Mouse (Mus musculus): ENCODE results near the gene Mcl1. TPM values are rescaled to one million over a fixed set of nuclear protein-coding genes. Genes with fewer than 3 reads are reported as not detected.
"Not testable (repeated sequence)": the region's sequence is repeated elsewhere in the genome, so short reads cannot be mapped to it uniquely, and the experiment has no call there.

Gene Mcl1
- polyA plus RNA-seq, 2 experiments from 2014 or later: 62.9 to 76.7 TPM

DNA sequence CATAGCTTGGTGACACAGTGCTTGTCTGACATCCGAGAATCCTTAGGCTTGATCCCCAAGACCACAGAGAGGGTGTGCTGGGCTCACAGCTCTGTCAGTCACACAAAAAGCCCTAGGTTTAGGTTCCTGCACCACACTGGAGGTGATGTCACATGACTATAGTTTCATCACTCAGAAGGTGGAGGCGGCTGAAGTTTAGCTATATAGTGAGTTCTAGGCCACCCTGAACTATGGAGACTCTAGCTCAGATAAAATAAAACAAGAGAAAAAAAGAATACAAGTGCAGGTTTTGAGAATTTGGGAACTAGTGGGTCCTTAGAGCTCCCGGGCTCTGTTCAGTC, 7.6 kb upstream of the Mcl1 start:
- ATAC-seq: no peak

DNA sequence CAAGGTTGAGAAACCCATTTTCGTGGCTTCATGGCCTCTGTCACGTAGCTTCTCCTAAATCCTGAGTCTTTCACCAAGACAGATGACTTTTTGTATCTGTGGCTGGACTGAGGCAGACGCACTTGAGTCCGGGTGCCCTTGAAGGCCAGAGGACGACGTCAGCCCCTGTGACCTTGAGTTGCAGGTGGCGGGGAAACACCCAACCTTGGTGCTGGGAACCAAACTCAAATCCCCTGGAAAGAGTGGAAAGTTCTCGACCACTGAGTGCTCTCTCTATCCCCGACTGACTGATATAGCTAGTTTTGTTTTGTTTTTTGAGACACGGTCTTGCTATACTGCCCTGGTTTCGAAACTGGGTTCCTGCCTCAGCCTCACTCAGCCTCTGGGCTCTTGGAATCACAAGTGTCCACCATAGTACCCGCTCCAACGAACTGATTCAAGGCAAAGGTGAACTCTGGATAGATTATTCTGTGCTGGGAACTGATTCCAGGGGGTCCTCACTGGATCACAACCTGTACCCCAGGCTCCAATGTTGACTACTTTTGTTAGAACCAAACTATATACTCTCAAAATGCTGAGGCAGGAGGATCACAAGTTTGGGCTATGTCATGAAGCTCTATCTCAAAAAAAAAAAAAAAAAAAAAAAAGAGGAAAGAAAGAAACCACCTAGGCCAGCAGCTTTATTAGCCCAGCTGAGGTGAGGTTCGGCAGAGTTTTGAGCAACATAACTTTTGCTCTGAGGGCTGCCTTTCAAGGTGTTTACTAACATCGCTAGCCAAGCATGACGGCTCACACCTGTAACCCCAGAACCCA, 7.0 kb upstream of the Mcl1 start:
- ATAC-seq: peak; percentile 7

DNA sequence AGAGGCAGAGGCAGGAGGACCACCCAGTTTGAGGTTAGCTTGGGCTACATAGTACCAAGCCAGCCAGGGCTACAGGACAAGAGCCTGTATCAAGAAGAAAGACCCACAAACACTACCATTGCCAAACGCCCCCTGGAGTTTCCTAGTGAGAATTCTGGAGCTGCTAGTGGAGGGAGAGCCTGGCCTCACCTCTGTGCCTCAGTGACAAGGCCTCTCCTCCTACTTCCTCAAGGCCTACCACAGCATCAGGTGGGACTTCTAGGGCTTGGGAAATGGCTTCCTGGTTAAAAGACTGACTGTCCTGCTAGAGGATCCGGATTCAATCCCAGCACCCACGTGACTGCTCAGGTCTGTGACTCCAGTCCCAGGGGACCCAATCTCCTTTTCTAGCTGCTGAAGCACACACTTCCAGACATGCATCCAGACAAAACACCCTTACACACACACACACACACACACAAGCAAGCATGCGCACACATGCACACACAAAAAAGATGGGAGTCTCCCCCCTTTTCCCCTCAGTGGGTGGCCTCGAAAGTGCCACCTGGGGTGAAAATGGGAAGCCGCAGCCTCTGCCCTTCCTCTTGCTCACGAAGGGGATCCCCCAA, 6.3 kb upstream of the Mcl1 start:
- peak; percentile 30 for ATAC-seq

DNA sequence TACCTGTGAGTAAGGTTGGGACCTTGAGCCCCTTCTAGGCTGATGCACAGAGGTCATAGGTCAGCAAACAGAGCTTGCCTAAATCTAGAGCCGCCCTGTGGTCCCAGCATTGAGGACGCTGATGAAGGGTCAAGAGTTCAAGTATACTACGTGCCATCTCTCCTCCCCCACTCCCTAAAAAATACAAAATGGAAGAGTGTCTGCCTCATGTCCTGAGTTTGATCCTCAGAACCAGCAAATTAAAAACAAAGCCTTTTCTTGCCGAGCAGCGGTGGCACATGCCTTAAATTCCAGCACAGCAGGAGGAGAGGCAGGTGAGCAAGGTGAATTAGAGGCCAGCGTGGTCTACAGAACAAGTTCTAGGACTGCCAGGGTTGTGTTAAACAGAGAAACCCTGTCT, 5.7 kb upstream of the Mcl1 start:
- ATAC-seq: no peak

DNA sequence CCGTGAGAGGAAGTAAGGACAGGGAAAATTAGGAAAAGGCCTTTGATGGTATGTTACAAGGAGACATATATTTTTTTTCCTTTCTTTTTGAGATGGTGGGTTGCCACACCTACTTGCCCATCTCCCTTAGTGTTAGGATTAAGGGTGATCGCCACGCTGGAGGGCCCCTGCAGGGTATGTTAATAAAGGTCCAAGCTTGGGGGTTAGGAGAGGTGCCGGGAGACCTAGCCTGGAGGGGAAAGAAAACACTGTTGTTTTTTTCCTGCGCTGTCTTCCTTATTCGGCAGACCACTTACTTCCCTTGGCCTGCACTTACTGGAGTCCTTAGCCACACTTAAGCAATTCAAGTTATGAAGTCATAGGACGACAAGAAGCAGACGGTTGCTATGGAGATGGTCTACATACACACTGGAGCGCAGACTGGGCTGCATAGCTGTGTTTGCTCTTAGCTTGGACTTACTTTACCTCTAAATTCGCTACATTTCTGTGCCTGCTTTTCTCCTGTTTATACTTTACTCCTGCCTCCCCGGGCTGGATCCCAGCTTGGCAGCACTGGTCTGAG, 5.0 kb upstream of the Mcl1 start:
- ATAC-seq: no peak

DNA sequence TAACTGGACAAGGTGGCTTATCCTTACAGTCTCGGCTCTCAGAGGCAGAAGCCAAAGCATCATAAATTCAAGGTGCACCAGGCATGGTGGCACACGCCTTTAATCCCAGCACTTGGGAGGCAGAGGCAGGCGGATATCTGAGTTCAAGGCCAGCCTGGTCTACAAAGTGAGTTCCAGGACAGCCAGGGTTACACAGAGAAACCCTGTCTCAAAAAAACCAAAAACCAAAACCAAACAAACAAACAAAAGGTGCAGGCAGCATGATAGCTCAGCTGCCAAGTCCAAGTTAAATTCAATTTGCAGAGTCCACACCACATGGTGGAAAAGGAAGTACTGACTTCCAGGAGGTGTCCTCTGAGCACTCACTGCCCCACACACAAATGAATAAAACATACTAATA, 4.2 kb upstream of the Mcl1 start:
- ATAC-seq: not testable (repeated sequence)

DNA sequence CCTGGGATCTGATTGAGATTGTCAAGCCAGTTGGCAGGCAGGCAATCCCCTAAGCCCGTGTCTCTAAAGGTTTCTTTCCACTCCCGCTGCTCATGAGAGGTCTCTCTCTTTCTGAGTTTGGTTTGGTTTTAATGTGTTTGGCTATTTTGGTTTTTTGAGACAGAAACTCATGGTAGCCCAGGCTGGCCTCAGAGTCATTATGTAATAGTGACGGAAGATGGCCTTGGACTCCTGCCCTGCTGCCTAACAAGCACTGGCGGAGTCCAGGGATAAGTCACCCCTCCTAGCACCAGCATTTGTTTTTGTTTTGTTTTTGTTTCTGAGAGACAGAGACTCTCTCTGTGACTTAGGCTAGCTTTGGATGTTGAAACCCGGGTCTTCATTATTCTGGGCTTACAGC, 3.2 kb upstream of the Mcl1 start:
- ATAC-seq: no peak

DNA sequence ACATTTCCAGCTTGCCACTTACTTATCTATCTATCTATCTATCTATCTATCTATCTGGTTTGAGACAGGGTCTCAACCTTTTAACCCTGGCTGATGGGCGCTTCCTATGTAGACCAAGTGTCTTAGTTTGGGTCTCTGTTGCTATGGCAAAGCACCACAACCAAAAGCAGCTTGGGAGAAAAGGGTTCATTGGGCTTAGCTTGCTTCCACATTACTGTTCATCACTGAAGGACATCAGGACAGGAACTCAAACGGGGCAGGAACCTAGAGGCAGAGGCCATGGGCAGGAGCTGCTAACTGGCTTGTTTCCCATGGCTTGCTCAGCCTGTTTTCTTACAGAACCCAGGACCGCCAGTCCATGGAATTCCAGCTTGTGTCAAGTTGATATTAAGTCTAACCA, 1.5 kb upstream of the Mcl1 start:
- ATAC-seq: no peak

DNA sequence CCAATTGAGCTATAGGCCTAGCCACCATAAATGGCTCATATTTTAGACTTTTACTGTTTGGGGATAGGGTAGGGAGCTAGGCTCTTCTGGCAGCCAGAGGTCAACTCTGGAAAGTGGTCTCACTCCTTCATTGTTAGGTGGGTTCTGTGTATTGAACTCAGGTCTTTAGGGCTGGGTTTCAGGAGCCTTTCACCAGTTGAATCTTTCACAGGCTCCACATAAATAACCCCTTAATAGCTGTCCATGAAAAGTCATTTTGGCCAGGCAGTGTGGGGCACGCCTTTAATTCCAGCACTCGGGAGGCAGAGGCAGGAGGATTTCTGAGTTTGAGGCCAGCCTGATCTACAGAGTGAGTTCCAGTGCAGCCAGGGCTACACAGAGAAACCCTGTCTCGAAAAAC, 877 bp upstream of the Mcl1 start:
- ATAC-seq: no peak

DNA sequence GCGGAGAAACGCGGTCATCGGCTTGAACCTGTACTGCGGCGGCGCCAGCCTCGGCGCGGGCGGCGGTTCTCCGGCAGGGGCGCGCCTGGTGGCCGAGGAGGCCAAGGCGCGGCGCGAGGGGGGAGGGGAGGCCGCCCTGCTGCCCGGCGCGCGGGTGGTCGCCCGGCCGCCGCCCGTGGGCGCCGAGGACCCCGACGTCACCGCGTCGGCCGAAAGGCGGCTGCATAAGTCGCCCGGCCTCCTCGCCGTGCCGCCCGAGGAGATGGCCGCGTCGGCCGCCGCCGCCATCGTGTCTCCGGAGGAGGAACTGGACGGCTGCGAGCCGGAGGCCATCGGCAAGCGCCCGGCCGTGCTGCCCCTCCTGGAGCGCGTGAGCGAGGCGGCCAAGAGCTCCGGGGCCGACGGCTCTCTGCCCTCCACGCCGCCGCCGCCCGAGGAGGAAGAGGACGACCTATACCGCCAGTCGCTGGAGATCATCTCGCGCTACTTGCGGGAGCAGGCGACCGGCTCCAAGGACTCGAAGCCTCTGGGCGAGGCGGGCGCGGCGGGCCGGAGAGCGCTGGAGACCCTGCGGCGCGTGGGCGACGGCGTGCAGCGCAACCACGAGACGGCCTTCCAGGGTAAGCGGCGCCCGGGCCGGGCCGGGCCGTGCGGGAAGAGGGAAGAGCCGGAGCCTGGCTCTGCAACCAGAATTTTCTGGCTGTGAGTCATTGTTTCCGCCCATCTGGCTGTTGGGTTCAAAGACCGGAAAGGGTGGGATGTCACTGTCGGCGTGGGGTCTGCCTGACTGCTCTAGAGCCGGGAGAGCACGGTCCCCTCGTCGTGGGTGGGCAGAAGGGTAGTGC, 502 bp downstream of the Mcl1 start:
- peak; percentile 49 for ATAC-seq

DNA sequence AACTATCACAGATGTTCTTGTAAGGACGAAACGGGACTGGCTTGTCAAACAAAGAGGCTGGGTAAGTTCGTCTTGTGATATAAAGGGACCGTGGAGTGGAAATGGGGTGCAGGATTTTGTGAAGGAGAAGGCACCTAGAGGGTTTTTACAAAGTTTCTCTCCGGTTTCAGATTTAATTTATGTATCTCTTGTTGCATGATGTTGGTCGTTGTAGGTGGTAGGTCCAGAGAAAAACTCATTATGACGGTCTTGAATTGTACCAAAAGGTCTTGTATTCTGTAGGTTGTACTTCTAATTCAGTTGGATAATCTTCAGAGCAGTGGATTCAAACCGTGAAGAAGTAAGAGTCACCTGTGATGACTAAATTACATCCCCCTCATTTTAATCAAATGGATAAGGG, 1.4 kb downstream of the Mcl1 start:
- ATAC-seq: no peak

DNA sequence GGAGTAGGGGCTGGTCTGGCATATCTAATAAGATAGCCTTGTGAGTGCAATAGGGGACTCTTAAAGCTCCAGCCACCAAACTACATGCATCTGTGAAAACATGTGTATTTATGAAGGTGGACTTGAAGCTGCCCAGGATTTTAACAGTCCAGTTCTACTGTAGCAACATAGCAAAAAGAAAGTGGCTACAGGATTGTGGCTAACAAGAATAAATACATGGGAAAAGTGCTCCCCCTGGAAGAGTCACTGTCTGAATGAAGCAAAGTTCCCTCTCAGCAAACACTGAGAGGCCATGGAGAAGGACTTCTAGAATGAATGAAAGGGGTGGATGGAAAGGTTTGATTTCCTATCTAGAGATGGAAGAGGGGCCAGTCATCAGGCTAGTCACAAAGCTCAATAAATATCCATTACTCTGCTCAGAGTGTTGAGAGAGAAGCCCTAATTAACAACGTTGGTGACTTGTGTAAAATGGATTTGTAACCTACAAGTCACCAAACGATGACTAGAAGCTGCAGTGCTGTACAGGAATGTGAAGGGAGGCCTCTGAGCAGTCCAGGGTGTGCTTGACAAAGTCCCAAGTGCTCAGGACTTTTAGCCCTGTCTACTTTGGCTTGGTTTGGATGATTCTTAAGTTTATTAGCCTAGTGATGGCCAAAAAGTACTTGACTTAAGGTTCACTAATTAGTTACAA, 2.3 kb downstream of the Mcl1 start:
- ATAC-seq: no peak

DNA sequence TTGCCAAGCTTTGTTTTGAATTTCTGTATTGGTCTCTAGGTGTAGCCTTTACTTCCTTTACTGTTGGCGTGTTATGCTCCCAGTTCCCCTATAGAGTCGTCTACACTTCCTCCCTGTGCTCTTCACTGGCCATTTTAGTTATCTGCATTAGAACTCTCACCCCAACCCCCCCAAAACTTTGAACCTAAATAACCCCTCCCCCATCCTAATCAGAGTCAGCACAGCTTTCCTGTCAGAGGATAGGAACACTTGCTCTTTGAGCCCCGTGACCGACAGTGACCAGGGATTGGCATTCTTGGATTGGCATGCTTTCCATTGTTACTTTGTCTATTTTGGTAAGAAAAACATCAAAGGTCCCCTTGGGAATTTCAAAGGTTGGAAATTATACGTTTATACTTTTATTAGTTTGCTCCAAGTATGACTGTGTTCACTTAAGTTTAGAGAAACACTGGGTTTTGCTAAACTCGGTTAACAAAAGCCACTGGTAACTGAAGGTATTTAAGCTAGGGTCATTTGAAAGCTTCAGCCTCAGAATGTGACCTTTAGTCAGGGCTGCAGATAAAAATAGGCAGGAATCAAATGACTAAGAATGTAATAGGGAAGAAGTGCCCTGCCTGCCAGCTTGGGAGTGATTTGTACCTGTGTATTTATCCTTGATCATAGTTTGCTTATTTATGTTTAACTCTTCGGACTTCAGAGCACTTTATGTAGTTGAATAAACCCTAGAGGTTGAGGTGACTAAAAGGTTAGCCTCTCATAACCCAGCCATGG, 3.5 kb downstream of the Mcl1 start:
- ATAC-seq: no peak

DNA sequence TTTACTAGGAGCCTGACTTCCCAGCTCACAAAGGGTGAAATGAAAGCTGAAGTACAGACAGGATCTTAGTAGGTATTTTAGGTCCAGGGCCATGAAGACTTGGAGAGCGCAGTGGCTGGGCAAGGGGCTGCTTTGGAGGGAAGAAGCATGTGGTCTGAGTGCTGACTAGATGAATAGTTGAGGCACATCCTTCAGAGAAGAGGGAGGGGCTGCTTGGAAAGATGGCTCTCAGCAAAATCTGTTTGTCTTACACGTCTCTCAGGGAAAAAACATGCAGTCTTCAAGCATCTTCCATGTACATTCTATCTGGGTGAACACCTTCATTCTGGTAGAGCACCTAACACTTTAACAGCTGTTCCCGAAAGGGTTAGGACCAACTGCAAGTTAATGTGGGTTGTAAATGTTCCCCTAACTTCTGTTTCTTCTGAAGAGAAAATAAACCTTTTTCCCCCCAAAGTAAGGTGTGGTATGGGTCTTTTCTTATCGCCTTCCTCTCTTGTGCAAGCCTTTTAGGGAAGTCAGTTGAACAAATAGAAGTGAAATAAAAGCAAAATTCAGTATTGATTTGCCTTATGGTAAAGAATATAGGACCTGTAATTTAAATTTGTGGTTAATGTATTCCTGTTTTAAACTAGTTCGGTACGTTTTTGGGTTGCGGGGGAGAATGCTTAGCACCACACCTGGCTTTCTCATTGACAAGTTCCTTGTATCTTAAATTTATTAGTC, 4.3 kb downstream of the Mcl1 start:
- ATAC-seq: no peak

DNA sequence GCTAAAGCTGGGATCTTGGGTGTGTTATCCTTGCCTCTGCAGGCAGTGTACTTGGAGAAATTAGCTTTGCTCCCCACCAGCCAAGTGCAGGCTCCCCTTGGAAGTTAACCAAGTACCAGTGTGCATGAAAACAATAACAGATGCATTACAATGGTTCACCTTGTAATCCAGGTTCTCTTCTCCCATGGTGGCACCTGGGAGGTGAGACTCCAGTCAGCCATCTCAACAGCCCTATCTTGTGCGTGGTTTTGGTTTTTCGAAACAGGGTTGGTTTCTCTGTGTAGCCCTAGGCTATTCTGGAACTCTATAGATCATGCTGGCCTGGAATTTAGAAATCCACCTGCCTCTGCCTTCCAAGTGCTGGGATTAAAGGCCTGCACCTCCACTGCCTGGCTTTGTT, 4.9 kb downstream of the Mcl1 start:
- ATAC-seq: no peak

DNA sequence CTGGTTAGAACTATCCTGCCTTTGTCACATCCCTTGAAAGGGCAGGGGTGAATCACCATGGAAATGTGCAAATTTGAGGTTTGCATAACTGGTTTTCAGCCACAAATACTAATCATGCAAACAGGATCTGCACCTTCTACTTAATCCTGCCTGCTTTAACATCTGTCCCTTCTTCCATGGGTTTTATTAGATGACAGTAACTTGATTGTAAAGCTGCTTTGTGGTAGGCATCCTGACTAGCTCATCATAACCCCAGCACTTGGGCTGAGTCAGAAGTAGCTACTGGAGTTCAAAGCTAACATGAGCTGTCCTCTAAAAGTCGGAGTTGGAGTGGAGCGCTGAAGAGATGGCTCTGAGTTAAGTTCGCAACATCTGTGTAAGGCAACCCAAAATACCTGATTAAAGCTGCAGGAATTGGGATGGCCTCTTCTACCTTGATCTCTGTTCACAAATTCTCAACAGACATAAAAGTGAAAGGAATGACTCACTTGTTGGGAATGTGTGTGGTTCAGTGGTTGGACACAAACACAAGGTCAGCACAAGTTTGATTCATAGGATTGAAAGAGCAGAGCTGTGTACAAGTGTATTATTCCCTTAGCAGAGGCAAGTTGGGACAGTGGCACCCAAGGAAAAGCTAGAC, 5.5 kb downstream of the Mcl1 start:
- no peak for ATAC-seq

DNA sequence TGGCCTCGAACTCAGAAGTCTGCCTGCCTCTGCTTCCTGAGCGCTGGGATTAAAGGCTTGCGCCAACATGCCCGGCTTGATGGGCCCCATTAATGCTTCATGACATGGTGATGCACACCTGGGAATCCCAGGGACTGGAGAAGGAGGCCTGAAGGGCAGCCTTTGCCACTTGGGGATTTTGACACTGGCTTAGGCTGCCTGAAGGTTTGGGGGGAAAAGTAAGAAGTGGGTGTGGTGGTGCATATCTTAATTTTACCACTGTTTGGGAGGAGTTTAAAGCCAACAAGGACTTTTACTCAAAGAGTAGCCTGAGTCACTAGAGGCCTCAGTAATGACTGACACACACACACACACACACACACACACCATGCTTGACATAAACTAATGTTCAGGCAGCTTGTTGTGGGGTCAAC, 6.4 kb downstream of the Mcl1 start:
- ATAC-seq: no peak

DNA sequence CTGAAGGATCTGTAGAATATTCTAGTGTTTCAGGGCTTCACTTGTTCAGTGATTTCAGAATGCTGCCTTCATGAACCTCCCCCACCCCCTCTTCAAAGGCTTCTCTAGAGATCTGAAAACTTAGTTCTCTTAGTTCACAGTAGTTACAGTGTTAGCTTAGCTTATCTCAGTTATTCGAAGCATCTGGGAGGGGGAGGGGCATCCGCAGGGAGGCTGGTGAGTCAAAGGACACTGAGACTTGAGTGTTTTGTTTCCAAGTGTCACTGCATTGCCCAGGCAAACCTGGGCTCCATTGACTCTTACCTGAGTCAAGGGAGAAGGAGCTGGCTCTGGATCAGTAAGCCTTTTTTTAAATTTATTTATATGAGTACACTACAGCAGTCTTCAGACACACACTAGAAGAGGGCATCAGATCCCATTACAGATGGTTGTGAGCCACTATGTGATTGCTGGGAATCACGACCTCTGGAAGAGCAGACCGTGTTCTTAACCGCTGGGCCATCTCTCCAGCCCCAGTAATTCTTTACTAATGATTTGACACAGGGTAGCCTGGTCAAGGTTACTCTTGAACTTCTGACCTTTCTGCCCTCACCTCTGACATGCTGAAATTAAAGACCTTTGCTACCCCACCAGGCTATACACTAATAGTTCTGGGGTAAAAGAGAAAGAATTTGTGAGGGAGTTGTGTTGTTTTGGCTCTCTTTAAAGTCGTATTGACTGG, 7.7 kb downstream of the Mcl1 start:
- peak; percentile 47 for ATAC-seq

DNA sequence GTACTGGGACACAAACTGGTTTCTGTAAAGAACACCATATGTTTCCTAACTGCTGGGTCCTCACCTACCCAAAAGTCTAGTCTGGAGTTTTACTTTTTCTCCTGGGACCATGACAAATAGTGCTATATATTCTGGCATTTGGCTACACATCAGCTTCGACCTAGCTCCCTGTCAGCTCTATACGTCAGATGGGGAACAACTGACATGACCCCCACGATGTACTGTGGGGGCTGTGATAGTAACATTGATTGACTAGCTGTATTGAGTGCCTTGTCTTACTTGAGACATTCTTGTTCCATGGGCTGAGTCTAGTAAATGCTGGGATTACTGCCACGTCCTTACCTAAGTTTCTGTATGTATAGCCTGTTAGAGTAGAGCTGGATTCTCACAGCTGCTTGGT, 8.9 kb downstream of the Mcl1 start:
- ATAC-seq: no peak

DNA sequence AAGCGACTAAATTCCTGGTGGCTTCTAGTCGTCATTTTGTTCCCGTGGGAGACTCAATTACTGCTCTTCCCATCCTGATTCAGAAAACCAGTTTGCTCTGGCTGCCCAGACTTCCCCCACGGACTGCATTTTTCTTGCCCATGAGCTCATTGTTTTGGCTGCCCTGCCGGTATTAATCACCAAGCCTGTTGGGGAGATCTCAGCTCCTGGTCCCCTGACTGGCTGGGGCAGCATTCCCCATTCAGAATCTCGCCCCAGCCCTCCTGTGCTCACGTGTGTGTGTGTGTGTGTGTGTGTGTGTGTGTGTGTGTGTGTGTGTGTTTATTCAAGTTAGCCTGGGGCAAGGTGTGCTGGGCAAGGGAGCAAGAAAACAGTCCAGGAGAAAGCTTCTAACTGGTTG, 9.4 kb downstream of the Mcl1 start:
- no peak for ATAC-seq
